Mouse (Mus musculus): ENCODE results near the gene Slc38a8. TPM values are rescaled to one million over a fixed set of nuclear protein-coding genes. Genes with fewer than 3 reads are reported as not detected.

The Slc38a8 gene
- polyA plus RNA-seq, 1 experiment from 2014 or later, result 0.08 TPM

GRCm38 (mm10) chr8:119515767-119516166 lies 14.3 kb upstream of the Slc38a8 start:
- H3K27ac ChIP-seq, result no peak overlapping the region; the same call in 1 of the 2 replicates
- no peak overlapping the region for H3K9ac ChIP-seq
- H3K36me3 ChIP-seq, result peaks cover 98% of the 10 kb centered on the region
- no peaks in the 10 kb centered on the region for H3K27me3 ChIP-seq
- no peak for ATAC-seq (ENCODE audit: low FRiP score)
- no peak overlapping the region for H3K4me3 ChIP-seq
- H3K9me3 ChIP-seq (replicated peaks), result no peaks in the 10 kb centered on the region
- peaks cover 5% of the 10 kb centered on the region; the same call in 1 of the 2 replicates for H3K4me1 ChIP-seq
- H3K4me2 ChIP-seq (replicated peaks), result no peak overlapping the region
- 61% methylated on average over 3 of the region's 3 CpGs for WGBS

GRCm38 (mm10) chr8:119514940-119515339 lies 13.4 kb upstream of the Slc38a8 start:
- no peaks in the 10 kb centered on the region for H3K9me3 ChIP-seq (replicated peaks)
- no peaks in the 10 kb centered on the region for H3K27me3 ChIP-seq
- no peak overlapping the region for H3K4me3 ChIP-seq
- H3K9ac ChIP-seq, result no peak overlapping the region
- peaks cover 5% of the 10 kb centered on the region; the same call in 1 of the 2 replicates for H3K4me1 ChIP-seq
- 86% methylated on average over 3 of the region's 3 CpGs for WGBS
- ATAC-seq (ENCODE audit: low FRiP score), result no peak
- no peak overlapping the region for H3K27ac ChIP-seq
- H3K4me2 ChIP-seq (replicated peaks), result no peak overlapping the region
- peaks cover 97% of the 10 kb centered on the region for H3K36me3 ChIP-seq

- H3K27ac ChIP-seq, result no peak overlapping the region
- 94% methylated on average over 4 of the region's 4 CpGs for WGBS
- H3K9me3 ChIP-seq (replicated peaks), result no peaks in the 10 kb centered on the region
- no peak overlapping the region for H3K4me2 ChIP-seq (replicated peaks)
- no peaks in the 10 kb centered on the region for H3K27me3 ChIP-seq
- peaks cover 5% of the 10 kb centered on the region; the same call in 1 of the 2 replicates for H3K4me1 ChIP-seq
- H3K36me3 ChIP-seq, result peaks cover 98% of the 10 kb centered on the region
- no peak for ATAC-seq (ENCODE audit: low FRiP score)
- no peak overlapping the region for H3K9ac ChIP-seq
- no peak overlapping the region for H3K4me3 ChIP-seq
Observed at GRCm38 (mm10) chr8:119513405-119513804, 11.9 kb upstream of the Slc38a8 start.

- 94% methylated on average over 7 of the region's 7 CpGs for WGBS
- Histone ChIP-seq H3K27me3 (no peaks in the 10 kb centered on the region), H3K4me1 (0 out of 2 replicates have a peak, but pooled peaks cover 3% of the 10 kb centered on the region), H3K9ac (no peak overlapping the region), H3K4me2 (replicated peaks) (no peak overlapping the region), H3K4me3 (no peak overlapping the region), H3K27ac (no peak overlapping the region), H3K9me3 (replicated peaks) (no peaks in the 10 kb centered on the region), H3K36me3 (peaks cover 95% of the 10 kb centered on the region)
- no peak for ATAC-seq (ENCODE audit: low FRiP score)
Observed at GRCm38 (mm10) chr8:119511722-119512121, 10.2 kb upstream of the Slc38a8 start.

- peaks cover 86% of the 10 kb centered on the region for H3K36me3 ChIP-seq
- no peaks in the 10 kb centered on the region for H3K9me3 ChIP-seq (replicated peaks)
- no peak overlapping the region for H3K9ac ChIP-seq
- H3K4me1 ChIP-seq, result 0 out of 2 replicates have a peak, but pooled peaks cover 2% of the 10 kb centered on the region
- no peaks in the 10 kb centered on the region for H3K27me3 ChIP-seq
- WGBS, result 93% methylated on average over 9 of the region's 9 CpGs
- no peak for ATAC-seq (ENCODE audit: low FRiP score)
- H3K4me3 ChIP-seq, result no peak overlapping the region
- no peak overlapping the region for H3K27ac ChIP-seq
- no peak overlapping the region for H3K4me2 ChIP-seq (replicated peaks)
Observed at GRCm38 (mm10) chr8:119510471-119510870, 9.0 kb upstream of the Slc38a8 start.

GRCm38 (mm10) chr8:119506106-119506505 lies 4.6 kb upstream of the Slc38a8 start:
- ATAC-seq (ENCODE audit: low FRiP score), result no peak
- no peak overlapping the region for H3K4me3 ChIP-seq
- no peak overlapping the region for H3K4me2 ChIP-seq (replicated peaks)
- WGBS, result 88% methylated on average over 8 of the region's 8 CpGs
- H3K27me3 ChIP-seq, result no peaks in the 10 kb centered on the region
- H3K27ac ChIP-seq, result no peak overlapping the region
- H3K9me3 ChIP-seq (replicated peaks), result no peaks in the 10 kb centered on the region
- peaks cover 19% of the 10 kb centered on the region for H3K4me1 ChIP-seq
- H3K9ac ChIP-seq, result no peak overlapping the region
- peaks cover 42% of the 10 kb centered on the region for H3K36me3 ChIP-seq

- ATAC-seq (ENCODE audit: low FRiP score), result no peak
- Histone ChIP-seq H3K9me3 (replicated peaks) (no peaks in the 10 kb centered on the region), H3K9ac (no peak overlapping the region), H3K27me3 (no peaks in the 10 kb centered on the region), H3K4me2 (replicated peaks) (no peak overlapping the region), H3K4me3 (no peak overlapping the region), H3K27ac (no peak overlapping the region), H3K36me3 (peaks cover 36% of the 10 kb centered on the region), H3K4me1 (peaks cover 20% of the 10 kb centered on the region)
- WGBS, result 54% methylated on average over 9 of the region's 9 CpGs
Observed at GRCm38 (mm10) chr8:119505488-119505887, 4.0 kb upstream of the Slc38a8 start.

GRCm38 (mm10) chr8:119503191-119503767 lies 1.8 kb upstream of the Slc38a8 start:
- Histone ChIP-seq H3K4me3 (no peak overlapping the region), H3K36me3 (peaks cover 14% of the 10 kb centered on the region), H3K9me3 (replicated peaks) (no peaks in the 10 kb centered on the region), H3K27ac (no peak overlapping the region), H3K9ac (no peak overlapping the region), H3K27me3 (no peaks in the 10 kb centered on the region), H3K4me1 (peaks cover 26% of the 10 kb centered on the region), H3K4me2 (replicated peaks) (no peak overlapping the region)
- ATAC-seq (ENCODE audit: low FRiP score), result no peak
- 49% methylated on average over 10 of the region's 10 CpGs for WGBS

GRCm38 (mm10) chr8:119502111-119502510 lies 613 bp upstream of the Slc38a8 start:
- ATAC-seq (ENCODE audit: low FRiP score), result no peak
- 55% methylated on average over 4 of the region's 4 CpGs for WGBS
- H3K9ac ChIP-seq, result no peak overlapping the region
- no peak overlapping the region for H3K4me3 ChIP-seq
- no peaks in the 10 kb centered on the region for H3K9me3 ChIP-seq (replicated peaks)
- H3K4me1 ChIP-seq, result peaks cover 26% of the 10 kb centered on the region
- H3K4me2 ChIP-seq (replicated peaks), result no peak overlapping the region
- H3K36me3 ChIP-seq, result peaks cover 5% of the 10 kb centered on the region; the same call in 1 of the 2 replicates
- H3K27ac ChIP-seq, result no peak overlapping the region
- H3K27me3 ChIP-seq, result no peaks in the 10 kb centered on the region

GRCm38 (mm10) chr8:119499836-119500235 lies 1.7 kb downstream of the Slc38a8 start:
- H3K4me2 ChIP-seq (replicated peaks), result no peak overlapping the region
- ATAC-seq (ENCODE audit: low FRiP score), result no peak
- peaks cover 10% of the 10 kb centered on the region for H3K27me3 ChIP-seq
- 82% methylated on average over 2 of the region's 2 CpGs for WGBS
- H3K9ac ChIP-seq, result no peak overlapping the region
- H3K9me3 ChIP-seq (replicated peaks), result no peaks in the 10 kb centered on the region
- H3K4me1 ChIP-seq, result peaks cover 22% of the 10 kb centered on the region
- H3K27ac ChIP-seq, result no peak overlapping the region
- no peaks in the 10 kb centered on the region for H3K36me3 ChIP-seq
- no peak overlapping the region for H3K4me3 ChIP-seq

- no peak overlapping the region for H3K9ac ChIP-seq
- no peak overlapping the region for H3K4me3 ChIP-seq
- WGBS, result 13% methylated on average over 6 of the region's 6 CpGs
- no peak overlapping the region for H3K27ac ChIP-seq
- H3K9me3 ChIP-seq (replicated peaks), result no peaks in the 10 kb centered on the region
- ATAC-seq (ENCODE audit: low FRiP score), result no peak
- H3K4me2 ChIP-seq (replicated peaks), result no peak overlapping the region
- no peaks in the 10 kb centered on the region for H3K36me3 ChIP-seq
- peaks cover 12% of the 10 kb centered on the region for H3K4me1 ChIP-seq
- peaks cover 13% of the 10 kb centered on the region for H3K27me3 ChIP-seq
Observed at GRCm38 (mm10) chr8:119496848-119497247, 4.7 kb downstream of the Slc38a8 start.

- Histone ChIP-seq H3K4me2 (replicated peaks) (no peak overlapping the region), H3K9me3 (replicated peaks) (no peaks in the 10 kb centered on the region), H3K9ac (no peak overlapping the region), H3K27me3 (0 out of 2 replicates have a peak, but pooled peaks cover 9% of the 10 kb centered on the region), H3K4me1 (peaks cover 13% of the 10 kb centered on the region; the same call in 1 of the 2 replicates), H3K36me3 (no peaks in the 10 kb centered on the region), H3K4me3 (no peak overlapping the region), H3K27ac (no peak overlapping the region)
- ATAC-seq (ENCODE audit: low FRiP score), result no peak
- 83% methylated on average over 7 of the region's 7 CpGs for WGBS
Observed at GRCm38 (mm10) chr8:119487093-119487492, 14.4 kb downstream of the Slc38a8 start.

Data from hindbrain, embryonic 12.5 days (tissue).